Mouse (Mus musculus): Measurements from ENCODE around the gene Rtl1. TPM values are rescaled to one million over a fixed set of nuclear protein-coding genes. Genes with fewer than 3 reads are reported as not detected.

Rtl1 gene
- polyA plus RNA-seq (2017; shearing (Covaris generic)) = not detected

- ATAC-seq = no peak
Measured at GRCm38 (mm10) chr12:109600230-109600629, at the start of gene Rtl1. TSS of gene Rtl1 (minus strand) at chr12:109600330.

GRCm38 (mm10) chr12:109640560-109641167, 40.5 kb upstream of the Rtl1 start:
- no peak for ATAC-seq

GRCm38 (mm10) chr12:109632035-109632434, 31.9 kb upstream of the Rtl1 start:
- ATAC-seq = no peak

- ATAC-seq = no peak
Measured at GRCm38 (mm10) chr12:109628887-109629286, 28.8 kb upstream of the Rtl1 start.

- no peak for ATAC-seq
Measured at GRCm38 (mm10) chr12:109626910-109627309, 26.8 kb upstream of the Rtl1 start.

- no peak for ATAC-seq
Measured at GRCm38 (mm10) chr12:109620196-109620595, 20.1 kb upstream of the Rtl1 start.

GRCm38 (mm10) chr12:109617993-109618392, 17.9 kb upstream of the Rtl1 start:
- no peak for ATAC-seq

- ATAC-seq = no peak
Measured at GRCm38 (mm10) chr12:109617126-109617525, 17.0 kb upstream of the Rtl1 start.

- ATAC-seq = no peak
Measured at GRCm38 (mm10) chr12:109615371-109615770, 15.2 kb upstream of the Rtl1 start.

- ATAC-seq = no peak
Measured at GRCm38 (mm10) chr12:109614416-109614815, 14.3 kb upstream of the Rtl1 start.

GRCm38 (mm10) chr12:109612392-109613385, 12.6 kb upstream of the Rtl1 start:
- ATAC-seq = no peak

GRCm38 (mm10) chr12:109608576-109609440, 8.7 kb upstream of the Rtl1 start:
- ATAC-seq = no peak

GRCm38 (mm10) chr12:109607953-109608352, 7.8 kb upstream of the Rtl1 start:
- no peak for ATAC-seq

GRCm38 (mm10) chr12:109607191-109607590, 7.1 kb upstream of the Rtl1 start:
- ATAC-seq = no peak

GRCm38 (mm10) chr12:109604982-109605721, 5.0 kb upstream of the Rtl1 start:
- ATAC-seq = no peak

GRCm38 (mm10) chr12:109598551-109599250, 1.4 kb downstream of the Rtl1 start:
- ATAC-seq = no peak

- no peak for ATAC-seq
Measured at GRCm38 (mm10) chr12:109596726-109597125, 3.4 kb downstream of the Rtl1 start.

GRCm38 (mm10) chr12:109596232-109596631, 3.9 kb downstream of the Rtl1 start:
- ATAC-seq = no peak

GRCm38 (mm10) chr12:109595753-109596152, 4.4 kb downstream of the Rtl1 start:
- ATAC-seq = no peak

GRCm38 (mm10) chr12:109594961-109595360, 5.2 kb downstream of the Rtl1 start:
- ATAC-seq = no peak

- no peak for ATAC-seq
Measured at GRCm38 (mm10) chr12:109582185-109582584, 17.9 kb downstream of the Rtl1 start.

Measured in inflammation-experienced regulatory T-cells, adult 6 months (primary cell).